Mouse (Mus musculus) bone marrow macrophage, adult 2 months (primary cell): ENCODE results near the gene Gm10553.
"Not testable (repeated sequence)": the region's sequence is repeated elsewhere in the genome, so short reads cannot be mapped to it uniquely, and the experiment has no call there.

Experiments
- CTCF ChIP-seq: IDR thresholded peaks from 2 replicates; pipeline ENCODE4 v1.5.1; 2012; ENCODE audit warnings: low read depth, mild to moderate bottlenecking, low read length, moderate library complexity
- POLR2A ChIP-seq: IDR thresholded peaks from 2 replicates; pipeline ENCODE4 v1.6.1; 2012; ENCODE audit warnings: mild to moderate bottlenecking, low read depth, low read length, borderline replicate concordance

GRCm38 (mm10) chr1:85114666-85115402 is 14.9 kb downstream of the Gm10553 start:
- not testable (repeated sequence) for TF ChIP-seq POLR2A, CTCF
